Mouse (Mus musculus) heart, postnatal 10 days (tissue): ENCODE results near the gene C130026I21Rik. TPM values are rescaled to one million over a fixed set of nuclear protein-coding genes. Genes with fewer than 3 reads are reported as not detected.

Experiments used
- DNase-seq, 2 experiments: peaks; one replicate each; pipeline ENCODE4 v3.0.0; 2021
- intact Hi-C: fragments of 180-260 bp; cut with DNase I; formaldehyde crosslinking; loops from one replicate; pipeline ENCODE4 v1.15.1; 2025
- microRNA-seq, 2 experiments: library from miRNA; unstranded; fragments of <30 nt; microRNA quantifications; one replicate each; pipeline ENCODE4 v1.2.0; 2022
- total RNA-seq, 2 experiments: library from RNA; stranded (reverse); gene quantifications; 2 replicates each; pipeline ENCODE4 v1.2.3; 2021

The C130026I21Rik gene
- total RNA-seq, 2 experiments from 2014 or later: 0.45 TPM

DNA sequence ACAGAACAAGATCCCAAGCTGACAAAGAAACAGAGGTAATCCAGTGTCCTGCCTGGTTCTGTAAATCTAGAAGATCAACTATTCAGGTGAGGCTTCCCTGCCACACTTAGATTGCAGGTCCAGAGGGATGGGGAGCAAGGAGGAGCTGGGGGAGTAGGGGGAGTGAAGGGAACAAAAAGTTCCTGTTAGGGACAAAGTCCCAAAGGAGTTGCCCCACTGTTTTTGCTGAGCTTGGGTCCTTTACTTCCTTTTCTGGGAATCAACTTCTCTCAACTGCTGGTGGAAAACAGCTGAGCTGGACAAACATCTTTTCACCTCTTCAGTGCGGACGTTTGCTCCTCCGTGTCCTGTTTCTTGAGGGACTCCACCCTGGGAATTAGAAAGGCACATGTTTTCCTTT, 324.4 kb downstream of the C130026I21Rik start:
- no peak for DNase-seq
- intact Hi-C loops: no loop called here

DNA sequence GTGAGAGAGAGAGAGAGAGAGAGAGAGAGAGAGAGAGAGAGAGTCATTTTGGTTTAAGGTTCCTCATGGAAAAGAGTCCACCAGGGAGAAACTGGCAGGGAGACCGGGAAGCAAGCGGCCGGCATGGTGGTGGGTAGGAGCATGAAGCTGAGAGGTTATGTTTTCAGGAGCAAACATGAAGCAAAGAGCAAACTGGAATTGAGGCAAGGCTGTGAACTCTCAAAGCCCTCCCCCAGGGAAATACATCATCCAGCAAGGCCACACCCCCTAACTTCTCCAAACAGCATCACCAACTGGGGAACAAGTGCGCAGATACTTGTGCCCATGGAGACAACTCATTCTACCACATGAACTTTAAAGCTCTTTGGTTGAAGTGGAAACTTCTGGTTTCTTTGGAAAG, 326.8 kb downstream of the C130026I21Rik start:
- no peak for DNase-seq
- intact Hi-C loops: no loop called here

Small RNAs within 50 kb of the gene (microRNA-seq; reads per million reads assigned to microRNA genes)
- gene Gm27907: 0 reads per million in 2 experiments

Other genes starting within 250 kb of the C130026I21Rik start
- not detected for gene Gm10553, start 170.4 kb downstream of the C130026I21Rik start, total RNA-seq
- under 1 TPM in 1 of 2 experiments, not detected in 1; 0.50 TPM for gene A530032D15Rik, start 160.7 kb downstream of the C130026I21Rik start, total RNA-seq